Mouse (Mus musculus): ENCODE results near the gene Asap2. TPM values are rescaled to one million over a fixed set of nuclear protein-coding genes. Genes with fewer than 3 reads are reported as not detected.

The Asap2 gene
- total and polyA plus RNA-seq, 3 experiments = 0.46 to 1.9 TPM; not detected in 1

DNA sequence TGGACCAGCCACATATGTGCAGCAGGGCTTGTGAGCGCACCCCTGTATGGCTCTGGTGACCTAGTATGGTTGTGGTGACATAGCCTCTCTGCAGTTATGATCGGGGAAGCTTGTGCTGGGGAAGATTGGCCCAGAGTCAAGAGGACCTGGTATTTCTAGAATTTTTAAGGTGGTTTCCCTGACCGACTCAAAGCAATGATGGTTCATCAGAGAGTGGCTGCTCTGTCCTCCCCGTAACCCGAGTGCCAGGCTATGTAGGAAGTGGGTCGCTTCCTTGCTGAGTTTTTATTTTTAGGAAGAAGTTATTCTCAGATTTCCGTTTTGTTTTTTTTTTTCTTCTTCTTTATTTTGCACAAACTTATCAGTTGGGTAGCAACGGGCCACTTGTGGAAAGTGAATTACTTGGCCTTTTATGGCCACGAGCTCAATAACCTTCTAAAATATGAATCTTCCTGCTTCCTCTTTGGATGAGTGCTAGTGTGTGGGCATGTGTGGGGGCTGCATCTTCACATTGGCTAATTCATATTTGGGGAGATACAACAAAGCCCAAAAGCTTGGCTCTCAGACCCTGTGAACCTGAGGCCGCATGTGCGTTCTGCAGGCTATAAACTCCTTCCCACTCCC lies 218.0 kb downstream of the Asap2 start:
- Histone ChIP-seq H3K36me3 (ENCODE audit: control insufficient read depth in 1 of 2, insufficient read depth in 2 of 2, low read length in 2 of 2) (peaks cover 0 to 12% of the 10 kb centered on the region in 2 experiments; a peak in 2 of 4 replicates), H3K27ac (ENCODE audit: control insufficient read depth, low read depth, low read length) (no peak overlapping the region), H3K79me2 (ENCODE audit: control insufficient read depth, insufficient read depth, low read length, poor library complexity) (no peaks in the 10 kb centered on the region), H3K4me1 (ENCODE audit: control insufficient read depth in 1 of 2, insufficient read depth in 2 of 2, low read length in 2 of 2) (peaks cover 7 to 24% of the 10 kb centered on the region in 2 experiments), H3K4me3 (ENCODE audit: control insufficient read depth in 1 of 2, insufficient read depth in 1 of 2, low read depth in 2 of 2, low read length in 2 of 2) (no peak overlapping the region), H3K27me3 (ENCODE audit: control insufficient read depth in 1 of 2, insufficient read depth in 2 of 2, low read length in 2 of 2) (no peaks in the 10 kb centered on the region), H3K9ac (ENCODE audit: control insufficient read depth, low read depth, low read length, poor library complexity, severe bottlenecking) (no peak overlapping the region), H3K9me3 (replicated peaks; ENCODE audit: insufficient read depth, low read length) (no peaks in the 10 kb centered on the region)
- TF ChIP-seq MXI1 (IDR thresholded peaks at IDR 0.05; ENCODE audit: low read depth, low read length) (no peak), JUND (IDR thresholded peaks at IDR 0.05; ENCODE audit: low read depth, low read length) (no peak), ZNF384 (IDR thresholded peaks at IDR 0.05; ENCODE audit: low read depth, low read length) (peak; percentile 12; the same call in 1 of the 2 replicates), NRF1 (IDR thresholded peaks at IDR 0.05; ENCODE audit: insufficient read depth, low read depth, low read length, poor library complexity, severe bottlenecking) (no peak)
- no peak for DNase-seq (ENCODE audit: low read depth, low spot score)

DNA sequence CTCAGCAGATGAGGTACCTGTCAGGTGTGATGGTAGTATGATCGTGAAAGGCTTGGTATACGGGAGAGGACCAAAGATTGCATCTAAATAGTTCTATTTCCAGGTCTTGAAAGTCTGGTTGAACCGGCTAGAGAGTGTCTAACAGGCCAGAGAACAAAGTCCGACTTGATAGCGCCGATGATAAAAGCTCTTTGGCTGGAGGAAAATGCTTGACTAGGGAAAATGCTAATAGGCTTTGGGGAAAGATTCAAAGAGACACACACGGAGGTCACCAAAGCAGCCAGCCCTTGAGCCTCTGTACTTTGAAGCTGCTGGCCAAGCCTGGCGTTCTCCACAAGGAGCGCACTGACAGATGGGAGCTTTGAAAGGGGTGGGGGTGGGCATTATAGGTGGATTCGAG lies 219.0 kb downstream of the Asap2 start:
- H3K4me3 ChIP-seq (ENCODE audit: control insufficient read depth in 1 of 2, insufficient read depth in 1 of 2, low read depth in 2 of 2, low read length in 2 of 2) = no peak overlapping the region
- no peak for DNase-seq (ENCODE audit: low read depth, low spot score)
- peaks cover 0 to 12% of the 10 kb centered on the region in 2 experiments; a peak in 2 of 4 replicates for H3K36me3 ChIP-seq (ENCODE audit: control insufficient read depth in 1 of 2, insufficient read depth in 2 of 2, low read length in 2 of 2)
- no peak for TF ChIP-seq EP300 (IDR thresholded peaks at IDR 0.05; ENCODE audit: low read depth in 1 of 2, low read length in 2 of 2)
- no peak for TF ChIP-seq ZMIZ1 (IDR thresholded peaks at IDR 0.05; ENCODE audit: low read depth, low read length)
- no peak for TF ChIP-seq USF1 (IDR thresholded peaks at IDR 0.05; ENCODE audit: low read depth, low read length)
- no peak for TF ChIP-seq ZKSCAN1 (IDR thresholded peaks at IDR 0.05; ENCODE audit: low read depth, low read length)
- TF ChIP-seq MYC (IDR thresholded peaks at IDR 0.05; ENCODE audit: low read depth, low read length) = no peak
- TF ChIP-seq MAFK (IDR thresholded peaks at IDR 0.05; ENCODE audit: borderline replicate concordance, low read depth, low read length) = no peak
- no peak for TF ChIP-seq CTCF (IDR thresholded peaks at IDR 0.05 in 2 of 3, conservative IDR thresholded peaks at IDR 0.05 in 1 of 3; ENCODE audit: control insufficient read depth in 1 of 3, insufficient read depth in 1 of 3, low read depth in 2 of 3, low read length in 3 of 3, poor library complexity in 1 of 3, severe bottlenecking in 1 of 3)
- TF ChIP-seq SIN3A (IDR thresholded peaks at IDR 0.05; ENCODE audit: low read length) = no peak
- no peak for TF ChIP-seq TBP (IDR thresholded peaks at IDR 0.05; ENCODE audit: low read depth, low read length)
- no peak for TF ChIP-seq SMC3 (IDR thresholded peaks at IDR 0.05; ENCODE audit: low read depth, low read length)
- no peak for TF ChIP-seq MYB (IDR thresholded peaks at IDR 0.05; ENCODE audit: low read depth, low read length)
- TF ChIP-seq KAT2A (conservative IDR thresholded peaks at IDR 0.05; ENCODE audit: low read depth, low read length) = no peak
- TF ChIP-seq BHLHE40 (IDR thresholded peaks at IDR 0.05; ENCODE audit: borderline replicate concordance, low read depth, low read length) = no peak
- TF ChIP-seq RAD21 (IDR thresholded peaks at IDR 0.05; ENCODE audit: low read depth, low read length) = no peak
- no peak for TF ChIP-seq ETS1 (IDR thresholded peaks at IDR 0.05; ENCODE audit: low read depth, low read length)
- H3K27ac ChIP-seq (ENCODE audit: control insufficient read depth, low read depth, low read length) = no peak overlapping the region
- no peaks in the 10 kb centered on the region for H3K79me2 ChIP-seq (ENCODE audit: control insufficient read depth, insufficient read depth, low read length, poor library complexity)
- H3K27me3 ChIP-seq (ENCODE audit: control insufficient read depth in 1 of 2, insufficient read depth in 2 of 2, low read length in 2 of 2) = no peaks in the 10 kb centered on the region
- H3K9ac ChIP-seq (ENCODE audit: control insufficient read depth, low read depth, low read length, poor library complexity, severe bottlenecking) = no peak overlapping the region
- H3K9me3 ChIP-seq (replicated peaks; ENCODE audit: insufficient read depth, low read length) = no peaks in the 10 kb centered on the region
- H3K4me1 ChIP-seq (ENCODE audit: control insufficient read depth in 1 of 2, insufficient read depth in 2 of 2, low read length in 2 of 2) = peaks cover 7 to 24% of the 10 kb centered on the region in 2 experiments

All from MEL (cell line).